Mouse (Mus musculus): Measurements from ENCODE around the gene Tspan31. TPM values are rescaled to one million over a fixed set of nuclear protein-coding genes. Genes with fewer than 3 reads are reported as not detected.

The Tspan31 gene
- polyA plus RNA-seq, 1 experiment from 2014 or later = 93.6 TPM

DNA sequence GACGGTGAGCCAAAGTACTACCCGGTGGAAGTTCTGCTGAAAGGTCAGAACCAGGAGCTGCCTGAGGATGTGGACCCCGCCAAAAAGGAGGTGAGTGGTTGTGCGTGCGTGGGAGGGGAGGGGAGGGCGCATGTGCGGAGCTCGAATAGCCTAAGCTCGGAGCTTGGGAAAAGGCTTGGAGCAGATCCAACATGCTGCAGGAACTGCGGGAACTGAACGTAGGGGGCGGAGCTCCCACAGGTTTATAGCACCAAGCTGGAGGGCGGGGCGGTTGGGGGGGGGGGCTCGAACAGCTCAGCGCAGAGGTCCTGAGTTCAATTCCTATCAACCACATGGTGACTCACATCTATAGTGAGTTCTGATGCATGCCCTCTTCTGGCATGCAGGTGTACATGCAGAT, 51.6 kb downstream of the Tspan31 start:
- Histone ChIP-seq H3K4me1 (ENCODE audit: control insufficient read depth, insufficient read depth, low read length) (no peaks in the 10 kb centered on the region), H3K27ac (ENCODE audit: low read depth, low read length) (no peak overlapping the region), H3K27me3 (ENCODE audit: control insufficient read depth, insufficient read depth, low read length) (no peaks in the 10 kb centered on the region), H3K4me3 (ENCODE audit: low read depth, low read length) (no peak overlapping the region), H3K4me2 (ENCODE audit: low read depth, low read length) (no peak overlapping the region), H3K9me3 (ENCODE audit: control insufficient read depth, low read length) (no peaks in the 10 kb centered on the region), H3K36me3 (ENCODE audit: control insufficient read depth, insufficient read depth, low read length) (peaks cover 16% of the 10 kb centered on the region; the same call in 1 of the 2 replicates), H3K9ac (replicated peaks; ENCODE audit: low read depth, low read length) (no peak overlapping the region)
- WGBS = 69% methylated on average over 16 of the region's 16 CpGs
- no peak for ATAC-seq (ENCODE audit: low read depth)

Other genes with a start within 250 kb of the Tspan31 start
- 15.6 and 16.7 TPM in 2 replicates for gene Atp23, start 168.9 kb downstream of the Tspan31 start, polyA plus RNA-seq (2014; fragmentation: Nextera tagmentation; extraction: Ambion mirVana)
- gene Ctdsp2, start 91.5 kb downstream of the Tspan31 start, polyA plus RNA-seq (2014; fragmentation: Nextera tagmentation; extraction: Ambion mirVana) = 15.1 and 27.9 TPM in 2 replicates
- gene Avil, start 69.6 kb downstream of the Tspan31 start, polyA plus RNA-seq (2014; fragmentation: Nextera tagmentation; extraction: Ambion mirVana) = 0.15 and 27.1 TPM in 2 replicates
- gene Tsfm, start 39.4 kb downstream of the Tspan31 start, polyA plus RNA-seq (2014; fragmentation: Nextera tagmentation; extraction: Ambion mirVana) = 60.1 and 64.6 TPM in 2 replicates
- 24.1 and 24.6 TPM in 2 replicates for gene Mettl1, start 28.9 kb downstream of the Tspan31 start, polyA plus RNA-seq (2014; fragmentation: Nextera tagmentation; extraction: Ambion mirVana)
- 0.15 and 0.21 TPM in 2 replicates for gene Eef1akmt3, start 28.8 kb downstream of the Tspan31 start, polyA plus RNA-seq (2014; fragmentation: Nextera tagmentation; extraction: Ambion mirVana)
- 0.14 TPM in 1 of 2 replicates, not detected in the other for gene Cyp27b1, start 22.0 kb downstream of the Tspan31 start, polyA plus RNA-seq (2014; fragmentation: Nextera tagmentation; extraction: Ambion mirVana)
- gene March9, start 10.1 kb downstream of the Tspan31 start, polyA plus RNA-seq (2014; fragmentation: Nextera tagmentation; extraction: Ambion mirVana) = 9.7 and 13.2 TPM in 2 replicates
- gene Cdk4, start 6.7 kb downstream of the Tspan31 start, polyA plus RNA-seq (2014; fragmentation: Nextera tagmentation; extraction: Ambion mirVana) = 657 and 756 TPM in 2 replicates
- 4.7 and 10.6 TPM in 2 replicates for gene Agap2, start 5.0 kb upstream of the Tspan31 start, polyA plus RNA-seq (2014; fragmentation: Nextera tagmentation; extraction: Ambion mirVana)
- gene Os9, start 50.9 kb upstream of the Tspan31 start, polyA plus RNA-seq (2014; fragmentation: Nextera tagmentation; extraction: Ambion mirVana) = 65.7 and 92.8 TPM in 2 replicates
- 79.3 and 93.4 TPM in 2 replicates for gene B4galnt1, start 95.0 kb upstream of the Tspan31 start, polyA plus RNA-seq (2014; fragmentation: Nextera tagmentation; extraction: Ambion mirVana)
- 0.80 and 1.3 TPM in 2 replicates for gene Slc26a10, start 110.4 kb upstream of the Tspan31 start, polyA plus RNA-seq (2014; fragmentation: Nextera tagmentation; extraction: Ambion mirVana)
- 24.2 and 31.0 TPM in 2 replicates for gene Arhgef25, start 119.8 kb upstream of the Tspan31 start, polyA plus RNA-seq (2014; fragmentation: Nextera tagmentation; extraction: Ambion mirVana)
- gene Dtx3, start 125.5 kb upstream of the Tspan31 start, polyA plus RNA-seq (2014; fragmentation: Nextera tagmentation; extraction: Ambion mirVana) = 224 and 231 TPM in 2 replicates
- gene Pip4k2c, start 141.3 kb upstream of the Tspan31 start, polyA plus RNA-seq (2014; fragmentation: Nextera tagmentation; extraction: Ambion mirVana) = 15.5 and 18.1 TPM in 2 replicates
- gene Kif5a, start 193.1 kb upstream of the Tspan31 start, polyA plus RNA-seq (2014; fragmentation: Nextera tagmentation; extraction: Ambion mirVana) = 117 and 147 TPM in 2 replicates
- gene Dctn2, start 196.1 kb upstream of the Tspan31 start, polyA plus RNA-seq (2014; fragmentation: Nextera tagmentation; extraction: Ambion mirVana) = 298 and 305 TPM in 2 replicates
- gene Mbd6, start 218.8 kb upstream of the Tspan31 start, polyA plus RNA-seq (2014; fragmentation: Nextera tagmentation; extraction: Ambion mirVana) = 16.1 and 17.4 TPM in 2 replicates
- 117 and 123 TPM in 2 replicates for gene Mars, start 241.5 kb upstream of the Tspan31 start, polyA plus RNA-seq (2014; fragmentation: Nextera tagmentation; extraction: Ambion mirVana)

Data from neural tube, embryonic 14.5 days (tissue).